Mouse (Mus musculus) lung, postnatal 10 days (tissue): ENCODE measurements around the gene Babam2.
A peak's percentile ranks its signal among the peaks of the same experiment; 100 is the strongest.
"Not testable (repeated sequence)": the region's sequence is repeated elsewhere in the genome, so short reads cannot be mapped to it uniquely, and the experiment has no call there.

Source experiments
- DNase-seq: peaks from one replicate; pipeline ENCODE4 v3.0.0; 2021

Gene Babam2

DNA sequence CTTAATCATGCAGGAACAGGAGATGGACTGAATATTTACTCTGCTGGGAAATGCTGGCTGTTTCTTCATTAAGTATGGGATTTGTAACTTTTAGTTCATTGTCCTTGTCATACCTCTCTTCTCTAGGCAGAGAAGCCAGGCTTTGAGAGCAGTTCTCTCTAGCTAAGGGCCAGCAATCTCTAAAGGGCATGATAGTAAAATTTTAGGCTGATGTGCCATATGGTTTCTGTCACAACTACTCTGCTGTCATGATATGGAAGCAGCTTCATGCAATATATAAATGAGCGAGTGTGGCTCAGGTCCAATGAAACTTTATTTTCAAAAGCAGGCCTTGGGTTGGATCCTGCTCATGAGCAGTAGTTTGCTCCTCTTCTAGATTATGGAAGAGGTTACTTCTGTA lies 142.9 kb downstream of the Babam2 start:
- DNase-seq = no peak

DNA sequence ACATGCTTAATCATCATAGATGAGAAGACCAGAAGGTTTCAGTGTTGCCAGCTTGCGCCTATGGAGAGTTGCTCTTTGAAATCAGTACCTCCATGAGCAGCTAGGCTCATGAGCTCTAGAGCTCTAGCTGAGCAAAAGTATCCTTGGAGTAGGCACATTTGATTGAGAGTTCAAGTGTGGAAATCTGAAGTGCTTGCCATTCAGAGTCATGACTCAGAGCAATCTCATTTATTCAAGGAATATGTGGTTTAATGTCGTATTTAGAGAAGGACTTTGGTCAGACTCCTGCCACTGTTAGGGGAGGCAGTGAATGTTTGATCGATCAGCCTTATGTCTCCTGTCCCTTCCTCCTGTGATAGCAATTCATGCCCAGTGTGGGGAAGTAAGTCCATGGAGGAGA lies 147.4 kb downstream of the Babam2 start:
- DNase-seq = no peak

- no peak for DNase-seq
Measured at GRCm38 (mm10) chr5:31846971-31847370, 149.5 kb downstream of the Babam2 start.

GRCm38 (mm10) chr5:31848995-31849394 lies 151.5 kb downstream of the Babam2 start:
- no peak for DNase-seq

DNA sequence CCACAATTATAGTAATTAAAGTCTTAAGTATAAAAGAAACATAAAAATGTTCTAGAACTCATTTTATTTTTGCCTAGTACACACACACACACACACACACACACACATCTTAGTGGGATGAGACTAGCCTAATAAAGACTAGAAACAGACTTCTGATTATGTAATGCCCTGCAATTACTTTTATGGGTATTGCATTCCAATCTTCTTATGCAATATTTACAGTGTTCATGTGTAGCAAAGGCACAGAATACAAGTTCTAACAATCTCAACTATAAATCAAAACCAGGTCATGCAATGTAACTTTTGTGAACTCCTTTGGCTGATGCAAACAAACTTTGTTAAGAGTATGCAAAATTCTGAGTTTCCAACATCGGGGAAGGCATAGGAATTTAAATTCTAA lies 155.3 kb downstream of the Babam2 start:
- DNase-seq = no peak

GRCm38 (mm10) chr5:31853831-31854230 lies 156.3 kb downstream of the Babam2 start:
- DNase-seq = no peak

DNA sequence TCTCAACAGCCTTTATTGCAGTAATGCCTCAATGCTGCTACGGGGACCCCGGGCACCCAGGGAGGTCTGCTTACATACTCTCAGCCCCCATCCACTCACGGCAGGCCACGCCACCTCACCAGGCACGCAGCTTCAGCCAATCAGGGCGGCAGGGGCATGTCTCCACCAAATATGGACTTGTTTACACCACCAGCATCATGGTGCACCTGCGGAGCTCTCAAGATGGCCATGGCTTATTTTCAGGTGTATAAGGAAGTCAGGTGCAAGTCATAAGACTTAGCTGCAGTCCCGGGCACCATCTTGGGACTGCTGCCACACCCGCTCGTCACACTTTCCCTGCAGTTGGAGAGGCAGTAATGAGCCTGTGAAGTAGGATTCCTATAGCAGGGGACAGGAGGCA lies 161.4 kb downstream of the Babam2 start:
- DNase-seq = not testable (repeated sequence)

DNA sequence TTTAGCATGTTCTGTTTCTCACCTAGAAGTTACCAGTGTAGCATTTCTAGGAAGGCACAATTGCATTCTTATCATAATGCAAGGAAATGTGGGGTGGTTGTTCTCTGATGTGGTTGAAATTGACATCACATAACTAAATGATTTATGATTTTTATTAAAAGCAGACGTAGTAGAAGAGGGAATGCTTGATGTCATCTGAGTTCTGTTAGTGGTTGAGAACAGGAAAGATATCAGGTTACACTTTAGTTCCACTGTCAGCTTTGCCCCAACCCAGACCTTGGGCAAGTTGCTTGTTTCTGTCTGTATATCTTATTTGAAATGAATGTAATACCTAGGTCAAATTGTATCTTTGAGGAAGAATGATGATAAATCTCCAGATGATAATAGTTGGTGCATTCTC lies 162.9 kb downstream of the Babam2 start:
- no peak for DNase-seq

GRCm38 (mm10) chr5:31860831-31861624 lies 163.5 kb downstream of the Babam2 start:
- DNase-seq = no peak

GRCm38 (mm10) chr5:31862753-31863468 lies 165.4 kb downstream of the Babam2 start:
- DNase-seq = no peak

DNA sequence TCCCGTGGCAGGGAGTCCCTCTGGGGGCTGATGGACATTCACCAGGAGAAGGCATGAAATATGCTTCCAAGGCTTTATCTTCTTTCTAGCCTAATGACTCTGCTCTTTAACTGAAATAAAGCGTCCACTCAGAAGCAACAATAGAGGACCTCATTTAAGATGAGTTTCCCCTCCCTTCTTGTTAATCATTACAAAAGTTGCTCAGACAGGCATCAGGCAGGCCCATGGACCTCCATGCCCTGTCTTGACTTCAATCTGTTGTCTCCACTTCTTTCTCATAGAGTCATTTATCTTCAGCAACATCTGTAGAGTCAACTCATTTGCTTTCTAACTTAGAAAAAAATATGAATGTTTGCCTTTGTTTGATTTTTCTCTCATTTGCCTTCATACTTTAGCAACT lies 166.6 kb downstream of the Babam2 start:
- DNase-seq = no peak

GRCm38 (mm10) chr5:31866071-31866470 lies 168.6 kb downstream of the Babam2 start:
- DNase-seq = no peak

DNA sequence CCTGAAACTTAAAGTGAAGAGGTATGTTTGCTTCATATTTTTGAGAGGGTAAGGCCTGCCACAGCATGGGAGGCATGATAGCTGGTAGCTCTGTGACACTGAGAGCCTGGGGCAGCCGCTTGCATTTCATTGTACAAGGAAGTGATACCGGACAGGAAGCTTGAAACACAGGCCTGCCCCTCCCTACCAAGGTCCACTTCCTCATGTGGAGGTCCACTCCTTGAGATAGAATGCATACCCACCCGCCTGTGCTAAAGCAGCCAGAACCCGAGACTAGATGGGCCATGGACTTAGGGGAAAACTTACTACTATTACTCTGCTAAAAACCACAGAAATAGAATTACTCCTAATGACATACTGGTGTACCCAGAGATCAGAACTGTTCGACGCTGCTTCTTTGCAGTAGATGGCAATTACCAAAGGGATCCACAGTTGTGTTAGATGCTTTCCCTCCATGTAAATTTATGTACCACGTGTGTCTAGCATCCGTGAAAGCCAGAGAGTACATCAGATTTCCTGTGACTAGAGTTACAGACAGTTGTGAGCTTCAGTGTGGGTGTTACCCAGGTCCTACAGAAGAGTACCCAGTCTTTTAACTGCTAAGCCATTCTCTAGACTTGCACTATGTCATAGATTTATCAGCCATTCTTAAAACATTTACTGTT lies 173.5 kb downstream of the Babam2 start:
- peak; percentile 44 for DNase-seq

DNA sequence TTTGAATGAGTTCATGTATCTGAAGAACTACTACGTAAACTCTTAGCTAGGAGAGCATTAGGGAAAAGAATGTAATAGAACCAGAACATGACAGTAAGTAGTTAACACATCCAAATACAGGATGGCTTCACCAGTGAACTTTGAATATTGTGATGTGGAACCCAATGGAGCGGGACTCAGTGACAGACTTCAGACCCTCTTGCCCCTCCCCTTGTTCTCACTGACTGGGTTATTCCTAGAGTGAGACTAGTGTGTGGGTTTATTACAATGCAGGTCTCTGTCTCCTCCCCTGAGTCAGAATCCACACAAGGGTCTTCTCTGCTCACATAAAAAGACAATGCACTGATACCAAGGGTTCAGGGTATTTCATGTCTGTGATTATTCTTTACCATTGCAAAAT lies 175.8 kb downstream of the Babam2 start:
- no peak for DNase-seq

DNA sequence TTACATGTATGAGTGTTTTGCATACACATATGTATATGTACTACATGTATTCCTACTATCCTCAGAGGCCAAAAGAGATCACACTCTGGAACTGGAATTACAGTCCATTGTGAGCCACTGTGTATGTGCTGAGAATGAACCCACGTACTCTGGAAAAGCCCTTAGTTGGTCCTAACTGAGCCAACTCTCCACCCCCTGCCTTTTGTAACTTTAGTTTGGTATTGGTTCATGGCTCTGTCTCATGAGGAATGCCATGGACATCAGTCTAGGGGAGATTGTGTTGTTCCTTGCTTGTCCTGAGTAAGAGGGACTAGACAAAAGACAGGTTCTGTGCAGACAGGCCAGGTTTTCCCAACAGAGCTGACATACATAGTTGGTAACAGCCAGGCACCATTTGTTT lies 177.1 kb downstream of the Babam2 start:
- DNase-seq = no peak

DNA sequence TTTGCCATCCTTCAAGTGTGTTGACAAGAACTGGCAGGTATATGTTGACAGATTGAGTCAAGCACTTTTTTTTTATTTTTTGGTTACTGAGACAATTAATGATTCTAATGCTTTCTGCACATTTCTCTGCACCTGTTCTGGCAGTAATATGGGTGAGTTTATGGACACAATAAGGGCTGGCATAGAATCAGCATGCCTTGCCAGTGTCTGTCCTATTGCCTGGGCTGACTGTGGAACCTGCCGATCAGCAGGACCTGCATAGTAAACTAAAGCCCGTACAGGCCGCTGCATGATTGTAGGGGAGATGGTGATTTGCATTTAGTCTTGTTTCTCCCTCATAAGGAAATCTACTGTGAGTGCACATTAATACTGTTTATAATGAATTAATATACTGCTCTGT lies 178.0 kb downstream of the Babam2 start:
- DNase-seq = no peak

DNA sequence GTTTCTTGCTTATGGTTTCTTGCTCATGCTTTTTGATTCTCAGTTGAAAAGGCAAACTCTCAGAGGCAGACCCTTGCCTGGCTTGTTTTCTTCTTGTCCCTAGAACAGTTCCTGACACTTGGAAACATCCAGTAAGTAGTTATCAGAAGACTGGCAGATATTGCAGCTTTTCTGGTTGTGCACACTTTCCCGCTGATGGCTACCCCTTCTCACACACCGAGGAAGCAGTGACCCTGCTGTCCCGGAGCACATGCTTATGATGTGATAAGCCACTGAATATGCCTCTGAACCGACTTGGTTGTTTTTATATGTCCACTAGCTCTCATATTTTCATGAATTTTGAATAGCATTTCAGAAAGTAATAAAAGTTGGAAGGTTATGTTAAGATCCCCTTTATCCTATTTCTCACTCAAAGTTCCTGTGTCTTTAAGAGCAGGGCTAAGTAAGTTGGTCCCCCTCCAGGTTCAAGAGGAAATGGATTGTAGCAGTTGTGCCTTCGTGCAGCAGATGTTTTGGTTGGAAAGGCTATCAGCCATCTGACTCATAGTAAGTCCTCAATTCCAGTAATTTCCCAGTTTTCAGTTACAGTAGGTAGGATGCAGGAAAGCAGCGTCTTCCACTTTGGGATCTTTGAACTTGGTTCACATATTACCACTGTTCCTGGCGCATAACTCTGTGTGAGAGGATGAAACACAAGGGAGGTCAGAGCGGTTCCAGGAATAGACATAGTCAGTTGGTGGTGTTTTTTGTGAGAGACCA lies 178.9 kb downstream of the Babam2 start:
- peak; percentile 36 for DNase-seq

GRCm38 (mm10) chr5:31880457-31880856 lies 183.0 kb downstream of the Babam2 start:
- no peak for DNase-seq

GRCm38 (mm10) chr5:31882297-31882696 lies 184.8 kb downstream of the Babam2 start:
- no peak for DNase-seq

DNA sequence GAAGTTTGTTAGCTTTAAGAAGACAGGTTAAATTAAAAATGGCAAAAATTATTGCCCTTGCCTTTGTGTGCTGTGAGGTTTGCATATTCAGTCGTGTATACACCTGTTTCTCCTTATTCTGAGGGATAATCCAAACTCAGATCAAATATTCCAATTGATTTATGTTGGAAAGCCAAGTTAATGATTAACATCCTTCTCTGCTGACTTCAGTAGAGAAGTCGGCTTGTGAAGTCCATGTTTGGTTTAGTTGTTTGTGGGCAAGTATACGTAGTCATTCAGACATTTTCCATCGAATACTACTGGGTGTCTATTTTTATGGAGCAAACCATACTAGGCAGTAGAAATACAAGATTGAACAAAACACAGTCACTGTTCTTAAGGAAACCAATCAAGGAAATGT lies 187.5 kb downstream of the Babam2 start:
- no peak for DNase-seq

DNA sequence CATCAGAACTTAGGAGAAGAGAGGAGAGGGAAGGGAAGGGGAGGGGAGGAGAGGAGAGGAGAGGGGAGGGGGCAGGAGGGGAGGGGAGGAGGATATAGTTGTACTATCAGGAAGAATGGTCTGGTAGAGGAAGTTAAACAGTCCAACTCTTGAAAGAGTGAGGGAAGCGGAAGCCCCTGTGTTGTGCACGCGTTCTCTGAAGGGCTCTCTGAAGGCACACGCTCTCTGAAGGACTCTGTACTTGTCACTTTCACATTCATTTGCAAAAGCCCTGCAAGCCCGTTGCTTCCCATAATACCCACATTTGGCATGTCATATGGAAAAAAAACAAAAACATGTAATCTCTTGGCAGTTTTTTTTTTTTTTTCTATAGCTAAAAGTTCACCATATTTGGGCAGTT lies 190.1 kb downstream of the Babam2 start:
- peak; percentile 18 for DNase-seq

DNA sequence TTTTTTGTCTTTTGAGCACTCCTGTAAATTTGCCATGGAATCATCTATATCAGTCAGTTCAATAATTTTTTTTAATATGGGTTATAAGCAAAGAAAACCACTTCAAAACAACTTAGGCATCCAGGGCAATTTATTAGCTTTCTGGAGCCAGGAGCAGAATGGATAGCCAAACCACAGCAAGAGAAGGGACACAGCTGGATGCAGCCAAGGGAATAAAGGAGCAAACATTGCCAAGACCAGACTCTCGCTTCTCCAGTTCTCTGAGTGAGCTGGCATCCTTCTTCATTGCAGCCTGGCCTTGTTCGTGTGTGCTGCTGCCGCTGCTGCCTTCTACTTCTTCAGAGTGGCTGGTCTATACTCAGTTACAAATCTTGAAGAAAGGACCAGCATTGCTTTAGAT lies 190.9 kb downstream of the Babam2 start:
- DNase-seq = peak; percentile 41

DNA sequence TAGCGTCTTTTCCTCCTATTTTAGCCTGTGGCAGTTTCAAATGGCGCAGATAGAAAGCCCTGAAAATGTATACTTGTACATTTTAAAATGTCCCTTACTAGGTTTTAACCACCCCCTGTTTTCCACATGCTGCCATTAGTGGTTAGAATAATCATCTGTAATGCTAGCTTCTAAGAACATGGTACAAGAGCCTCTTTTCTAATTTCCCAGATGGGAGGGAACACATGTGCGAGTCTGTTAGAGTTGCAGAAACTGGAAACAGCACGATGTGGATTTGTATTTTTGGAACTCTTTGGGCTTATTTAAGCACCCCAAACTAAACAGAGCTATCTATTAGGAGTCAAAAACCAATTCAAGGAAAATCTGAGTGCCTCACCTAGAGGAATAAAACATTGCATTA lies 195.1 kb downstream of the Babam2 start:
- no peak for DNase-seq
